ENCODE assay signal across 7 mouse cellular contexts in genomic region chr5:119671965-119672347, GRCm38 (mm10). TPM values are rescaled to one million over a fixed set of nuclear protein-coding genes. Genes with fewer than 3 reads are reported as not detected.
DNase-seq lines count a peak whose midpoint lies in the region; ATAC-seq and TF ChIP-seq lines count a peak whose summit lies in the region.

No protein-coding gene starts in this region.

- no peak overlapping the region for H3K4me2 ChIP-seq in forebrain, embryonic 11.5 days (ENCODE audit: low read depth, low read length, severe bottlenecking)
- H3K4me2 ChIP-seq in intestine, postnatal 0 days (replicated peaks; ENCODE audit: low read depth), result peak overlapping the region; percentile 84
- H3K4me2 ChIP-seq in midbrain, embryonic 16.5 days (ENCODE audit: low read length), result no peak overlapping the region

- TF ChIP-seq POLR2A in thymus, adult 2 months (IDR thresholded peaks at IDR 0.05; ENCODE audit: control insufficient read depth, extremely low read depth, insufficient read depth, low read length, poor library complexity), result no peak

- peaks cover 23% of the 10 kb centered on the region for H3K27me3 ChIP-seq in thymus, adult 2 months (ENCODE audit: control insufficient read depth, insufficient read depth, low read length)
- peaks cover 86% of the 10 kb centered on the region for H3K27me3 ChIP-seq in forebrain, embryonic 11.5 days (ENCODE audit: control insufficient read depth, insufficient read depth, low read length)
- H3K27me3 ChIP-seq in intestine, postnatal 0 days (replicated peaks; ENCODE audit: control insufficient read depth, insufficient read depth, low read length), result peaks cover 11% of the 10 kb centered on the region; the same call in 1 of the 2 replicates
- peaks cover 66% of the 10 kb centered on the region for H3K27me3 ChIP-seq in midbrain, embryonic 16.5 days (ENCODE audit: control insufficient read depth, insufficient read depth, low read depth, low read length)

- H3K9ac ChIP-seq in forebrain, embryonic 11.5 days (ENCODE audit: low read length), result no peak overlapping the region
- H3K9ac ChIP-seq in intestine, postnatal 0 days (ENCODE audit: low read depth, low read length), result peak overlapping the region; percentile 93
- no peak overlapping the region for H3K9ac ChIP-seq in midbrain, embryonic 16.5 days (ENCODE audit: low read depth, low read length)

- H3K9me3 ChIP-seq in forebrain, embryonic 11.5 days (ENCODE audit: control insufficient read depth, low read length), result no peaks in the 10 kb centered on the region
- H3K9me3 ChIP-seq in intestine, postnatal 0 days (ENCODE audit: control insufficient read depth), result no peaks in the 10 kb centered on the region
- H3K9me3 ChIP-seq in midbrain, embryonic 16.5 days (replicated peaks; ENCODE audit: control insufficient read depth, low read length, poor library complexity, severe bottlenecking), result no peaks in the 10 kb centered on the region

- TF ChIP-seq CTCF in thymus, adult 2 months (IDR thresholded peaks at IDR 0.05; ENCODE audit: borderline replicate concordance, control insufficient read depth, extremely low read depth, insufficient read depth, low read length, poor library complexity), result no peak
- peak; percentile 21; the same call in 1 of the 2 replicates for TF ChIP-seq CTCF in intestine, postnatal 0 days (IDR thresholded peaks at IDR 0.05; ENCODE audit: low read depth)

- 5% methylated on average over 23 of the region's 23 CpGs for WGBS in thymus, adult 2 months
- WGBS in forebrain, embryonic 11.5 days, result under 1% methylated on average over 23 of the region's 23 CpGs
- under 1% methylated on average over 23 of the region's 23 CpGs for WGBS in intestine, postnatal 0 days
- WGBS in midbrain, embryonic 16.5 days, result under 1% methylated on average over 23 of the region's 23 CpGs

- no peaks in the 10 kb centered on the region for H3K4me1 ChIP-seq in thymus, adult 2 months (replicated peaks; ENCODE audit: control insufficient read depth, insufficient read depth, low read length)
- H3K4me1 ChIP-seq in forebrain, embryonic 11.5 days (replicated peaks; ENCODE audit: control insufficient read depth, insufficient read depth, low read length), result peaks cover 13% of the 10 kb centered on the region
- H3K4me1 ChIP-seq in intestine, postnatal 0 days (replicated peaks; ENCODE audit: control insufficient read depth, insufficient read depth, low read length), result peaks cover 4% of the 10 kb centered on the region; the same call in 1 of the 2 replicates
- H3K4me1 ChIP-seq in midbrain, embryonic 16.5 days (ENCODE audit: control insufficient read depth, insufficient read depth, low read length), result peaks cover 8% of the 10 kb centered on the region; the same call in 1 of the 2 replicates

- no peaks in the 10 kb centered on the region for H3K36me3 ChIP-seq in thymus, adult 2 months (ENCODE audit: control insufficient read depth, insufficient read depth, low read length)
- no peaks in the 10 kb centered on the region for H3K36me3 ChIP-seq in forebrain, embryonic 11.5 days (ENCODE audit: control insufficient read depth, insufficient read depth, low read length)
- no peaks in the 10 kb centered on the region; the same call in 1 of the 2 replicates for H3K36me3 ChIP-seq in intestine, postnatal 0 days (ENCODE audit: control insufficient read depth, insufficient read depth)
- no peaks in the 10 kb centered on the region for H3K36me3 ChIP-seq in midbrain, embryonic 16.5 days (ENCODE audit: control insufficient read depth, insufficient read depth, low read length)

- no peak for ATAC-seq in forebrain, embryonic 11.5 days (replicated peaks; ENCODE audit: low FRiP score)
- no peak for ATAC-seq in intestine, postnatal 0 days
- no peak for ATAC-seq in midbrain, embryonic 16.5 days

- no peak overlapping the region for H3K27ac ChIP-seq in thymus, adult 2 months (ENCODE audit: control insufficient read depth, insufficient read depth, low read length)
- no peak overlapping the region for H3K27ac ChIP-seq in forebrain, embryonic 11.5 days (ENCODE audit: low read depth, low read length)
- H3K27ac ChIP-seq in intestine, postnatal 0 days (ENCODE audit: low read depth, low read length), result peak overlapping the region; percentile 96
- no peak overlapping the region for H3K27ac ChIP-seq in midbrain, embryonic 16.5 days (ENCODE audit: low read length)

- no peak for DNase-seq in thymus, adult 2 months
- DNase-seq in thymus, postnatal 25 days, result no peak
- no peak for DNase-seq in forebrain, embryonic 11.5 days (ENCODE audit: low spot score)
- DNase-seq in spleen, postnatal 36 days (ENCODE audit: low spot score in 2 of 2), result no peak
- no peak for DNase-seq in left cerebral cortex, adult 9 months (ENCODE audit: low spot score in 2 of 2)

- H3K4me3 ChIP-seq in thymus, adult 2 months (ENCODE audit: control insufficient read depth, insufficient read depth, low read length), result peak overlapping the region; percentile 14; the same call in 1 of the 2 replicates
- H3K4me3 ChIP-seq in forebrain, embryonic 11.5 days (ENCODE audit: low read depth, low read length), result peak overlapping the region; percentile 24; the same call in 1 of the 2 replicates
- H3K4me3 ChIP-seq in intestine, postnatal 0 days (ENCODE audit: low read depth, low read length), result peak overlapping the region; percentile 72
- H3K4me3 ChIP-seq in midbrain, embryonic 16.5 days (ENCODE audit: low read depth, low read length), result peak overlapping the region; percentile 24

RNA-seq across cellular contexts. Expression of gene Tbx3, which starts 1.5 kb away (rescaled TPM):
- 2.1 and 3.2 TPM in 2 replicates for polyA plus RNA-seq in thymus, adult 2 months (2012; rRNA removed)
- polyA plus RNA-seq in forebrain, embryonic 11.5 days (2014; fragmentation: Nextera tagmentation; extraction: Ambion mirVana), result 0.88 and 2.0 TPM in 2 replicates
- polyA plus RNA-seq in intestine, postnatal 0 days (2015; fragmentation: Nextera tagmentation; extraction: Ambion mirVana), result 30.6 and 42.6 TPM in 2 replicates
- polyA plus RNA-seq in midbrain, embryonic 16.5 days (2015; fragmentation: Nextera tagmentation; extraction: Ambion mirVana), result 2.4 and 3.4 TPM in 2 replicates

Comparison
In these comparisons a context has a peak if more than half of its experiments do, and no peak if none do; other contexts are left out.
1. H3K4me3 ChIP-seq: peak in every context shown above with its lines; median percentile 72 in intestine, postnatal 0 days; 24 in forebrain, embryonic 11.5 days; 24 in midbrain, embryonic 16.5 days; 14 in thymus, adult 2 months.